Mouse (Mus musculus) MEL (cell line): Measurements from ENCODE around the gene Sqor.

Experiments used
- CHD1 ChIP-seq: IDR thresholded peaks from 2 replicates; pipeline ENCODE4 v1.6.1; 2012; ENCODE audit warnings: low read depth, mild to moderate bottlenecking, inconsistent platforms, low read length, improper control_type of control experiment
- CHD2 ChIP-seq: IDR thresholded peaks from 2 replicates; pipeline ENCODE4 v1.6.1; 2011; ENCODE audit warnings: low read length, improper control_type of control experiment
- CTCF ChIP-seq, 3 experiments: IDR thresholded peaks in 2 of 3; conservative IDR thresholded peaks in 1 of 3; 2 replicates each; pipeline ENCODE4 v1.5.1; 2011 to 2012; ENCODE audit warnings: low read length in 3 of 3, low read depth in 2 of 3, mild to moderate bottlenecking in 2 of 3, improper control_type of control experiment in 1 of 3, inconsistent platforms in 1 of 3, mixed read lengths in 1 of 3, moderate library complexity in 1 of 3; ENCODE audit not compliant: control insufficient read depth in 1 of 3, insufficient read depth in 1 of 3, poor library complexity in 1 of 3, severe bottlenecking in 1 of 3
- E2F4 ChIP-seq: IDR thresholded peaks from 2 replicates; pipeline ENCODE4 v1.6.1; 2011; ENCODE audit warnings: low read depth, low read length, improper control_type of control experiment, borderline replicate concordance
- EP300 ChIP-seq, 2 experiments: IDR thresholded peaks; 2 replicates each; pipeline ENCODE4 v1.6.1; 2011; ENCODE audit warnings: improper control_type of control experiment in 2 of 2, low read length in 2 of 2, low read depth in 1 of 2, mild to moderate bottlenecking in 1 of 2
- ETS1 ChIP-seq: IDR thresholded peaks from 2 replicates; pipeline ENCODE4 v1.6.1; 2012; ENCODE audit warnings: low read depth, mild to moderate bottlenecking, inconsistent platforms, low read length, improper control_type of control experiment, moderate library complexity
- GABPA ChIP-seq: IDR thresholded peaks from 2 replicates; pipeline ENCODE4 v1.6.1; 2012; ENCODE audit warnings: low read depth, mild to moderate bottlenecking, inconsistent platforms, low read length, improper control_type of control experiment, moderate library complexity
- GATA1 ChIP-seq: IDR thresholded peaks from 2 replicates; pipeline ENCODE4 v1.6.1; 2011; ENCODE audit warnings: low read depth, low read length, improper control_type of control experiment
- JUND ChIP-seq: IDR thresholded peaks from 2 replicates; pipeline ENCODE4 v1.6.1; 2011; ENCODE audit warnings: low read depth, mild to moderate bottlenecking, improper control_type of control experiment, low read length
- MAX ChIP-seq: IDR thresholded peaks from 2 replicates; pipeline ENCODE4 v1.6.1; 2011; ENCODE audit warnings: low read length, improper control_type of control experiment
- NELFE ChIP-seq: IDR thresholded peaks from 2 replicates; pipeline ENCODE4 v1.6.1; 2011; ENCODE audit warnings: low read depth, low read length, improper control_type of control experiment
- POLR2A ChIP-seq, 2 experiments: IDR thresholded peaks; 2 replicates each; pipeline ENCODE4 v1.6.1; 2011 to 2012; ENCODE audit warnings: low read length in 2 of 2, mild to moderate bottlenecking in 2 of 2, control low read depth in 1 of 2, improper control_type of control experiment in 1 of 2, low read depth in 1 of 2, moderate library complexity in 1 of 2; ENCODE audit not compliant: control insufficient read depth in 1 of 2, insufficient read depth in 1 of 2, poor library complexity in 1 of 2
- RAD21 ChIP-seq: IDR thresholded peaks from 2 replicates; pipeline ENCODE4 v1.6.1; 2011; ENCODE audit warnings: mild to moderate bottlenecking, low read depth, low read length, improper control_type of control experiment
- TAL1 ChIP-seq: IDR thresholded peaks from 2 replicates; pipeline ENCODE4 v1.6.1; 2012; ENCODE audit warnings: mild to moderate bottlenecking, inconsistent platforms, low read length, moderate library complexity, mixed read lengths

GRCm38 (mm10) chr2:122783730-122784129 is 18.7 kb downstream of the Sqor start:
- TF ChIP-seq POLR2A (IDR thresholded peaks at IDR 0.05; ENCODE audit: control insufficient read depth in 1 of 2, insufficient read depth in 1 of 2, low read depth in 1 of 2, low read length in 2 of 2, poor library complexity in 1 of 2): no peak
- no peak for TF ChIP-seq CTCF (IDR thresholded peaks at IDR 0.05 in 2 of 3, conservative IDR thresholded peaks at IDR 0.05 in 1 of 3; ENCODE audit: control insufficient read depth in 1 of 3, insufficient read depth in 1 of 3, low read depth in 2 of 3, low read length in 3 of 3, poor library complexity in 1 of 3, severe bottlenecking in 1 of 3)
- TF ChIP-seq MAX: no peak
- TF ChIP-seq JUND: no peak
- no peak for TF ChIP-seq RAD21
- TF ChIP-seq CHD2: no peak
- TF ChIP-seq E2F4: no peak
- no peak for TF ChIP-seq GABPA
- TF ChIP-seq ETS1: no peak
- no peak for TF ChIP-seq GATA1
- TF ChIP-seq EP300 (IDR thresholded peaks at IDR 0.05; ENCODE audit: low read depth in 1 of 2, low read length in 2 of 2): no peak
- no peak for TF ChIP-seq CHD1
- no peak for TF ChIP-seq NELFE
- no peak for TF ChIP-seq TAL1
